17 mouse cellular contexts compared by ENCODE assay signal in the genomic region with DNA sequence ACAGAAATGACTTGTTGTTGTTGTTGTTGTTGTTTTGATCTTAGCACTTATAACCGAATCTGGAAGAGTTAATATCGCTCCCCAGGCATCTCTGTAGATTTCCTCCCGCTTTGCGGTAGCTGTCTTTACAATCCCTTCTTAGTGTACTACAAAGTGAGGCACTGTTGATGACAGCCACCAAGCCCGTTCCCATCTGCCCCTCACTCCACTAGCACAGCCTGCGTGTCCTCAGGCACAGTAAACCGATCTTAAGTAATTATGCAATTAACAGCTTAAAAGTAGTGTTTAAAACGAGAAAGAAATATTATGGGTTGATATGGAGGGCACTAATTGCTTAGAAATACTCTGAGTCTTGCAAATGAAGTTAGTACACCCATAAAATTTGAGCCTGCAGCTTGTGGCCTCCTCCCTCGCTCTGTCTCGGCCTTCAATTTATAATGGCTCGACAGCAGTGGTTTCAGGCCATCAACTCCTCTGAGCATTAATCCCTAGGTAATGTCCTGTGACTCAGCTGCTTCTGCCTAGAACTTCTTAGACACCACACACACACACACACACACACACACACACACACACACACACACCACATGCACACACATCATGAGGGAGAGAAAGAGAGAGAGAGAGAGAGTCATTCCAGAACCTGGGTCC.
"Had no signal": no experiment of that assay in that cellular context is flagged by ENCODE, and none has a peak within 500 bp of the region (broad histone marks: within the 10 kb centered on the region; RNA-seq: fewer than 3 reads in every experiment).

No protein-coding gene starts in this region.

- H3K27me3 ChIP-seq: intestine, embryonic 15.5 days; limb, embryonic 12.5 days; liver, embryonic 13.5 days; lung, embryonic 15.5 days; megakaryocyte, embryonic 14.5 days; midbrain, embryonic 15.5 days had no signal

- H3K9me3 ChIP-seq: intestine, embryonic 15.5 days; limb, embryonic 12.5 days; liver, embryonic 13.5 days; lung, embryonic 15.5 days; megakaryocyte, embryonic 14.5 days; midbrain, embryonic 15.5 days had no signal

- H3K4me3 ChIP-seq: intestine, embryonic 15.5 days; layer of hippocampus, adult 2 months; limb, embryonic 12.5 days; liver, embryonic 13.5 days; lung, embryonic 15.5 days; megakaryocyte, embryonic 14.5 days; midbrain, embryonic 15.5 days had no signal

- H3K36me3 ChIP-seq: intestine, embryonic 15.5 days; limb, embryonic 12.5 days; liver, embryonic 13.5 days; lung, embryonic 15.5 days; midbrain, embryonic 15.5 days had no signal

- H3K9ac ChIP-seq: intestine, embryonic 15.5 days; limb, embryonic 12.5 days; liver, embryonic 13.5 days; liver, postnatal 0 days; lung, embryonic 15.5 days; midbrain, embryonic 15.5 days had no signal

- DNase-seq: kidney, adult 8-10 months; kidney, postnatal 25 days; liver; liver, embryonic 13.5 days; liver, postnatal 0 days; lung, postnatal 14 days; right cerebral cortex, adult 18-20 months; right cerebral cortex, postnatal 25 days; thymus, postnatal 36 days had no signal

- H3K27ac ChIP-seq: intestine, embryonic 15.5 days; layer of hippocampus, adult 2 months; limb, embryonic 12.5 days; liver, embryonic 13.5 days; lung, embryonic 15.5 days; macrophage; midbrain, embryonic 15.5 days had no signal

- H3K4me2 ChIP-seq: intestine, embryonic 15.5 days; limb, embryonic 12.5 days; liver, embryonic 13.5 days; lung, embryonic 15.5 days; midbrain, embryonic 11.5 days; midbrain, embryonic 15.5 days had no signal

- ATAC-seq: intestine, embryonic 15.5 days; liver, postnatal 0 days; midbrain, embryonic 15.5 days had no signal

- H3K4me1 ChIP-seq: intestine, embryonic 15.5 days; limb, embryonic 12.5 days; lung, embryonic 15.5 days; megakaryocyte, embryonic 14.5 days; midbrain, embryonic 15.5 days had no signal
